Comparison of ENCODE assay signal across 8 mouse cellular contexts in the genomic region with DNA sequence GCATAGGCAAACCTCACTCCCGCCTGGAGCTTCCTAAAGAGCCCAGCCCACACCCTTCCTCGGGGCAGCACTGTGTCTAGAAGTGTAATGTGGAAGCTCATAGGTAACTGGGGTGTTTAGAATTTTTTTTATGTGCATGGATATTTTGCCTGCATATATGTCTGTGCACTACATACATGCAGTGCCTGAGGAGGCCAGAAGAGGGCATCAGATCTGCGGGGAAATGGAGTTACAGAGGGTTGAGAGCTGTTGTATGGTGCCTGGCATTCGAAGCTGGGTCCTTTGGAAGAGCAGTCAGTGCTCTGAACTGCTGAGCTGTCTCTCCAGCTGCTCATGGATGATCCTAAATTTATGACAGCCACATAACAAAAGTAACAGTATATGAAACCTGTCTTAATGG. TPM values are rescaled to one million over a fixed set of nuclear protein-coding genes. Genes with fewer than 3 reads are reported as not detected.
DNase-seq lines count a peak whose midpoint lies in the region; ATAC-seq lines count a peak whose summit lies in the region.

No protein-coding gene starts in this region.

- H3K4me2 ChIP-seq in heart, embryonic 12.5 days, result no peak overlapping the region

- peaks cover 21% of the 10 kb centered on the region for H3K36me3 ChIP-seq in heart, embryonic 12.5 days

- peak; percentile 90 for DNase-seq in heart, adult 11 months
- DNase-seq in ovary, postnatal 14 days (ENCODE audit: low spot score), result peak; percentile 25
- DNase-seq in ovary, adult 18-20 months (ENCODE audit: low spot score), result no peak
- DNase-seq in brain, adult 2 months (ENCODE audit: low read depth, low spot score), result peak; percentile 55
- peak; percentile 56 to 59 for DNase-seq in thymus, postnatal 36 days

- no peak for ATAC-seq in heart, embryonic 12.5 days (ENCODE audit: insufficient number of reproducible peaks, low FRiP score)
- ATAC-seq in granulocyte monocyte progenitor cell, adult 5-6 weeks (replicated peaks; ENCODE audit: poor library complexity, severe bottlenecking), result peak; percentile 48; the same call in 1 of the 2 replicates
- ATAC-seq in megakaryocyte, adult 5-6 weeks (ENCODE audit: poor library complexity, severe bottlenecking), result peak; percentile 75

- no peak overlapping the region for H3K9ac ChIP-seq in heart, embryonic 12.5 days

- H3K9me3 ChIP-seq in heart, embryonic 12.5 days (replicated peaks), result no peaks in the 10 kb centered on the region

- 56% methylated on average over 4 of the region's 4 CpGs for WGBS in heart, embryonic 12.5 days

- no peak overlapping the region for H3K27ac ChIP-seq in heart, embryonic 12.5 days (ENCODE audit: poor library complexity, severe bottlenecking)

- no peak overlapping the region for H3K4me3 ChIP-seq in heart, embryonic 12.5 days

- no peaks in the 10 kb centered on the region for H3K27me3 ChIP-seq in heart, embryonic 12.5 days (replicated peaks)

- peaks cover 21% of the 10 kb centered on the region for H3K4me1 ChIP-seq in heart, embryonic 12.5 days (replicated peaks)

RNA-seq across cellular contexts. Expression of gene Sccpdh, which starts 44.4 kb away (rescaled TPM):
- 86.9 and 91.4 TPM in 2 replicates for polyA plus RNA-seq in heart, embryonic 12.5 days (2016; fragmentation: Nextera tagmentation; extraction: Ambion mirVana)
- total RNA-seq in granulocyte monocyte progenitor cell, adult 5-6 weeks (2014; fragmentation: Nextera tagmentation), result 14.8 and 20.4 TPM in 2 replicates
- 49.9 and 60.4 TPM in 2 replicates for total RNA-seq in granulocyte monocyte progenitor cell, adult 5-6 weeks (2017)
- 3.7 and 5.6 TPM in 2 replicates for total RNA-seq in megakaryocyte, adult 5-6 weeks (2015)
- 4.6 and 8.9 TPM in 2 replicates for total RNA-seq in megakaryocyte, adult 5-6 weeks (2017)
